Mouse (Mus musculus) right cerebral cortex, postnatal 14 days (tissue): ENCODE measurements around the gene Metap1.
"Not testable (repeated sequence)": the region's sequence is repeated elsewhere in the genome, so short reads cannot be mapped to it uniquely, and the experiment has no call there.

Experiments used
- DNase-seq: peaks from one replicate; pipeline ENCODE4 v3.0.0; 2022

Metap1 gene

DNA sequence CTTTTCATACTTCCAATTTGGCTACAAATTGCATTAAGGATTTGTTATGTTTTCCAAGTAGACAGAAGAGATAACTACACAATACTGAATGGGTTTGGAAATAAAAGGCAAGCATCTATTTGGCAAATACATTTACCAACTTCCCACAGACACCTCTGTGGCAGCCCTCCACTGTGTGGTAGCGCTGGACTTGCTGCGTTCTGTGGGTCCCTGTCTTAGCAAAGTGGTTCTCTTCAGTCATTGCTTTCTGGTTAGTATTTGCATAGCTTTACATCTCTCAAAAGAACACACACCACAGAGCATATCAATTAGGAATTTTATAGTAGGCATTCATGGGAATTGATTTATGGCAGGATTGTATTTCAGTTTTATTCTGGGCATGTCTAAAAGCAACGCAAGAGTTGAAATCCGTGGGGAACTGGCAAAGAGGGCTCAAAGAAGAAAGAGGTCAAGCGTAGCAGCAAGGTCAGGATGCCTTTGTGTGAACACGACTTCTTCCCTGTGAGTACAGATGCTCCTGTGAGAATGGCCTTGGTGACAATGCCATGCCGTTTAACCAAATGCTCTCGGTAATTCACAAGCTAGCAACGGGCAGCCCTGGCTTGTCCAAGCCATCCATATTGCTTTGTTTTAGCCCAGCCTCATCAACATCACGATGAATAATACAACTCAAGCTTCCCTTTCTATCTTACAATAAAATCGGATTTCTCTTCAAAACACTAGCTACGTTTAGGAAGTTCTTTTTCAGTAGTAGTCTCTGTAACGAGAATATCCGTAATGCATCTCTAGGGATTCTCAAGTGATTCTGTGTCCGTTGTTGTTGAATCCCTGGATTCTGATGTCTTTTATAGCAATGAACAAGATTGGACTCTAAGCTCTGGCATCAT lies 10.8 kb upstream of the Metap1 start:
- no peak for DNase-seq

DNA sequence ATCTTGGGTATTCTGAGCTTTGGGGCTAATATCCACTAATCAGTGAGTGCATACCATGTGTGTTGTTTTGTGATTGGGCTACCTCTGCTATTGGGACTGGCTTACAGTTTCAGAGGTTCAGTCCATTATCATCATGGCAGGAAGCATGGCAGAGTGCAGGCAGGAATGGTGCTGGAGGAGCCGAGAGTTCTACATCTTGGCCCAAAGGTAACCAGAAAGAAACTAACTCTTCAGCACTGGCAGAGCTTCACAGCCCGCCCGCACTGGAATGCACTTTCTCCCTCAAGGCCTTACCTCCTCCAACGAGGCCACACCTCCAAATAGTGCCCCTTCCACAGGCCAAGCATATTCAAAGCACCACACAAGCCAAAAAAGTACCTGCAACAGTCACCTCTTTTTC lies 9.4 kb upstream of the Metap1 start:
- DNase-seq, result no peak

DNA sequence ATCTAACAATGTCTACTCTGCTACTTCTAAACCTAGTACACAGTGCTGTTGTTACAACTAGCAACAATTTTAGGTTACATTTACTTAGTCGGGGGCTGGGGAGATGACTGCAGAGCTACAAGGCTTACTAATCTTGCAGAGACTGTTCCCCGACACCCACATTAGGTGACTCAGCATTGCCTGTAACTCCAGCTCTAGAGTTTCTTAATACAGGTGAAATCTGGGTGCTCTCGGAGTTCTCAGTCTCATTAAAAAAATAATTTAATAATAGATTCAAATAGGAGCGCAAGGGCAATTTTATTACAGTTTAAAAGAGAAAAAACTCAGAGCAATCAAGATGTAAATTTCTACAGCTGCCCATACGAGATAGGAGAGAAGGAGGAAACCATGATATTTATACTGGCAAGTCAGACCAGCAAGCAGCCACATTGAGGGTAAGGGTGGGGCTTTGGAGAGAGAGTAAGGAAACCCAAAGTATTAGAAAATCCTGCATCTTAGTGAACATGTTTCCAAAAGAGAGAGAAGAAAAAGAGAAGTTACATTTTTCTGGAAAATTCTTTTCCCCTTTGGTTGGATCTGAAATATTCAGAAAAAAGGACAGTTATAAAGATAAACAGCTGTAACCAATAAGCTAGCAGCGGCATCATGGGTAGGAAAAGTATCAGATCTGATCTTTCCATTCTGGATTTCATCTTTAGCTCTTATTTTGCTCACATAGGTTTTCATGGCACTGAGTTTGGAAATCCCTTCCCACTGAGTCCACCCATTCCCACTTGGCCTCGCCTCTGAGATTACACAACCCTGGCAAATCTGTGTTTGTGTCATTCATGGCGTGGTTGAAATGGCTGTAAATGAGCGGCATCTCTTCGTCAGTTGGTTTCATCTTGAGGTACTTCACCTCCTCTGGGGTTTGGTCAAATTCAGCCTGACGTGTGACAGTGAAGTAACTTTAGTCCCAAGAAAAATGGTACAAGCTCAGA lies 6.1 kb upstream of the Metap1 start:
- no peak for DNase-seq

DNA sequence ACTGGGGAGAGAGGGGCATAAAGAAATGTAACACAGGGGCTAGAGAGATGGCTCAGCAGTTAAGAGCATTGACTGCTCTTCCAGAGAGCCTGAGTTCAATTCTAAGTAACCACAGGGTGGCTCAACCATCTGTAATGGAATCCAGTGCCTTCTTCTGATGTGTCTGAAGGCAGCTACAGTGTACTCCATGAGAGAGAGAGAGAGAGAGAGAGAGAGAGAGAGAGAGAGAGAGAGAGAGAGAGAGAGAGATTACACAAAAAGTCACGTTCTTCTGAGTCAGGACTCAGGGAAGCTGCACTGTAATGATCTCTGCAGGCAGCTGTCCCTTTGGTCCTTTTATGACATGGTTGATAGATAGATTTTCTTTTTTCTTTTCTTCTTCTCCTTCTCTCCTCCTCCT lies 5.2 kb upstream of the Metap1 start:
- DNase-seq, result no peak

DNA sequence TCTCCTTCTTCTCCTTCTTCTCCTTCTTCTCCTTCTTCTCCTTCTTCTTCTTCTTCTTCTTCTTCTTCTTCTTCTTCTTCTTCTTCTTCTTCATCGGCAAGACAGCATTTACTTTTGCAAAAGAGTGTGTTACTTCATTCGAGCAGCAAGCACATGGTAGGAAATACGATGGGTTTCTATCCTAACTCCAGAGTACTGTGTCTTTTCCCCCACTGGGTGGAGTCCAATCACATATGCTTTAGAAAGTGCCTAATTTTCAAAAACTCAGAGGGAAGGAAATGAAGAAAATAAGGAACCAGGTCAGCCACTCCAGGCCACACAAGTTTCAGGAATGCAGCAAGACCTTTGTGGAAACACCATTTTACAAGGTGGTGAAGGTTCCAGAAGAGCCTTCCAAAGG lies 4.4 kb upstream of the Metap1 start:
- no peak for DNase-seq

DNA sequence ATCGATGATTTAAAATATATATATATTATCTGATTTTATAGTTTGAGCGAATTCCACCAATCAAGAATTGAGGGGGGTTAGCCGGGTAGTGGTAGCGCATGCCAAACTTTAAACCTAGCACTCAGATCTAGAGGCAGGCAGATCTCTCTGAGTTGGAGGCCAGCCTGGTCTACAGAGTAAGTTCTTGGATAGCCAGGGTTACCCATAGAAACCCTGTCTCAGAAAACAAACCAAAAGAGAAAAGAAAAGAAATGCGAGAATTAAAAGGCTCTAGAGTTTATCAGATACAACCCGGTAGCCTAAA lies 671 bp upstream of the Metap1 start:
- no peak for DNase-seq

DNA sequence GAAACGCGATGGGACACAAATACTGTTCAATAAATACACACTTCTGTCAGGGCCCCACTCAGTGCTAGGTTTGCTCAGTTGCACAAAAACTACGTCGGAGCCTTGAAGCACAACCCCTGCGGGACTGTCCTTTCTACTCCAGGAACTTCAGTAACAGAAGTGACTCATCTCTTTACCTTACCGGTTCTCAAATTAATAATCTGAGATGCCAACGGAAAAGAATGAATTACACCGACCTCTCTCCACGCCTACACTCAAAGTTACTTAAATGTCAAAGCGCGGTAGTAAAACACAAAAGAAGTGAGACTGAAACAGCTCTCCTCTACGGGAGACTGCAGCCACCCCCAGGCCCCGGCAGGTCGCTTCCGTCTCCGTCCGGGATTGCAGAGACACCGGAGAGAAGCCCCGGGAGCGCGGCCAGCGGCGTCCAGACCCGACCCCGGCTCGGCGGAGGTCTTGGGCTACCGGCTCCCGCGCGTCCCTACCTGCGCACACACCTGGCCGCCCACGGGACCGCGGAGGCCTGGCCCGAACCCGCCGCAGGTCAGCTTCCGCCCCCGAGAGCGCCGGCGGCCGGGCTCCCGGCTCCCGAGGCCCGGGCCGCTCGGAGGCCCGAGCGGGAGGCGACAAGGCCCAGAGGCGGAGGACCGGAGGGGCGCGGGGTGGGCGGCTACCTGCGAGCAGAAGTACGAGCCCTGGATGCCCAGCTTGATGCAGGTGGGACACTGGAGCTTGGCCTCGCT lies 560 bp downstream of the Metap1 start:
- DNase-seq, result peak; percentile 38

DNA sequence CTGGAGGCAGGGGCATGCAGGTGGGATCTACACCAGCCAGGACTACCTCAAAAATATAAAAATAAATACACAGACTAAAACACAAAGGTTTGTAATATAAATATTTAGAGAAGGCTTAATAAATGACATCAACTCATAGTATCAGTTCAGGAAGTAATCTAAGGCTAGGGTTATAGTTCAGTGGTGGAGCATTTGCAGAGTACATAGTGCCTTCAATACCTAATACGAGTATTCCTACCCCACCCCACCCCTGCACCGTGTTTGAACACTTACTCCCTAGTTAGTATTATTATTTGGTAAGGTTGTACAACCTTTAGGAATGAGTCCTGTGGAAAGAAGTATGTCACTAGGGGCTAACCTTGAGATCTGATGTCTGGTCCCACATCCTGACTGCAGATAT lies 6.1 kb downstream of the Metap1 start:
- no peak for DNase-seq

DNA sequence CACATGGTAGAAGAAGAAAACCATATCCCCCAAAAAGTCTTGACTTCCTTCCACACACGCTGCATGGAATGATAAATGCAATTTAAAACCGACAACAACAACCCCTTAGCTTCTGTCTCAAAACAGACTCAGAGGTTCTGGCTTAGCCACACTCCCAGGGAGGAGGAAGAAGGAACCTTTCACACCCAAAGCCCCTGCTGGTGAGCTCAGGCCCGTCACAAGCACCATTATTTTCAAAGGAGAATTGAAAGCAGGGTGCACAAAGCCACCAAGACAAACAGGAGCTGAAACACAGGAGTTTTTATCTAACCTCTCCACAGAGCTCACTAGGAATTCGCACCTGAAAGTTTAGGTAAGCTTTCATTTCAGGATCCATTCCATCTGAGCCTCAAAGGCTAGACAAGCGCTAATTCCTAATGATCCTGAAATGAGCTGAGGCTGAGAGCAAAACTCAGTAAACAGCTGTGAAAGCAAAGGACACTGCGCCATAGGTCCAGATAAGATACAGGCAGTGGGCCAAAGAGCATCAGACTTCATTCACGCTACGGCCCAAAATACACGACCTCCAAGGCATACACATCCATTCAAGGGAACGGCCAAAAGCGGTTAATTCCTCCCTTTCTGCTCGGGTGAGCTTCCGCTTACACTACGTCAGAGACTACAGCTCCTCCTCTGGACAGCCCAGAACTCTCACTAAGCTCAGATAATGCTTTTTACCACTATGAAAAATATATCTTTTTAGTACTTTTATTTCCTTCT lies 7.6 kb downstream of the Metap1 start:
- no peak for DNase-seq

DNA sequence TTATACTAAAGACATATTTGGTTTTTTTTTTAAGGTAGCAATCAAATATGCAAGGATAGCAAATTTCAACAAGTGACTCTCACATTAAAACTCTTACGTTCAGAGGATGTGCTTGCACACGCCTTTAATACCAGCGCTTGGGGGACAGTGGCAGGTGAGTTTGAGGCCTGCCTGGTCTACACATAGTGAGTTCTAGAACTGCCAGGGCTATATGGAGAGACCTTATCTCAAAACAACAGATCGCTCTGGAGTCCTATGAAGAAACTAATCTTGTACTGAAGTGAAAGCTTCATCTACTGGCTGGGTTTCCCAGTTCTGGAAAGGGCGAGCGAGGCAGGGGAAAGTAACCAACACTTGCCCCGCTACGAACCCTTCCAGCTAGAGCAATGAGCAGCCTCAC lies 9.8 kb downstream of the Metap1 start:
- DNase-seq, result no peak

DNA sequence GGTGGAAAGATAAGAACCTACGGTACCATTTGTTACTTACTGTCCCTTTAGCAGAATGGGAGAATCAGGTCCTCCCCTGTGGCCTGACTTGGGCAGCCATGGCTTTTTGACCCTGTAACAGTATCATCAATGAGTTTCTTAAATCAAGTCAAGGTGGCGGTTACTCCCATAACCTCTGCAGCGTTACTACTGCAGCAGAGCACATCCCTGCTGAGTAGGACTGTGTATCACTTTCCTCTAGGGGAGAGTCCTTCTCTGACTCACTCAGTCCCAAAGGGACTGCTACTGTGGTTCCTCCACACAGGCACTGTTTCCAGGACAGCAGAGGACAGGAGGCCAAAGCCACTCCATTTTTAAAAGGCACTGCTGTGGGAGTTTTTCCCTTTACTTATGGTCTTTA lies 18.2 kb downstream of the Metap1 start:
- no peak for DNase-seq

DNA sequence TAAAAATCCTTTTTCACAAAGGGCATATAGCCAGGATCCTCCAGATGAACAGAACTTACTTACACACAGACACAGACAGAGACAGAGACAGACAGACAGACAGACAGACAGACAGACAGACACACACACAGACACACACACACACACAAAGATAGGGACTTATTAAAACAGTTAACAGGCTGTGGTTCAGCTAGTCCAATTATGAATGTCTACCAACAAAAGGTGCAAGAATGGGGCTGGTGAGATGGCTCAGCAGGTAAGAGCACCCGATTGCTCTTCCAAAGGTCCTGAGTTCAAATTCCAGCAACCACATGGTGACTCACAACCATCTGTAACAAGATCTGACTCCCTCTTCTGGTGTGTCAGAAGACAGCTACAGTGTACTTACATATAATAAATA lies 22.7 kb downstream of the Metap1 start:
- not testable (repeated sequence) for DNase-seq

DNA sequence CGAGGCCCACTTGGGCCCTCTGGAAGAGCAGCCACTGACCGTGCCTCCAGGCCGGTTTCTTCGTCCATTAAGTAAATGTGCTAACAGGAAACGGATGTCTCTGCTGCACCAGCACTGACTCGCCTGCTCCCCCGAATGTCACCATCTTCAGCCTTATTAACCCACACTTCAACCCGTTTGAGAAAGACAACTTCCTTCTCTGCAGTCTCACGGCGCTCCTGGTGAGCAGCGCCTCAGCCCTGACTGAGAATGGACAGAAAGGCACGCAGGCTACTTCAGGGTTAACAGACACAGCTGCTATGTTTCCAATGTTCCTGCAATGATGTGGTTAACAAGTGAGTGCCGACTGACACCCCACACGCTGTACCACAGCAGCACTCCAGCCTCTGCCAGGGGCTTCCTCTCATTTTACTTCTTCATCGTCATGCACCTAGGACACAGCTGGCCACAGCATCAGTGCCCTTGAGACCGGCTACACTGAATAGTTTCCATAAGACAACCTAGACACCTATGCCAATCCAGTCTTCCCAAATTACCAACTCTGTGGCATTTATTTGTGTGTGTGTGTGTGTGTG lies 24.7 kb downstream of the Metap1 start:
- no peak for DNase-seq

DNA sequence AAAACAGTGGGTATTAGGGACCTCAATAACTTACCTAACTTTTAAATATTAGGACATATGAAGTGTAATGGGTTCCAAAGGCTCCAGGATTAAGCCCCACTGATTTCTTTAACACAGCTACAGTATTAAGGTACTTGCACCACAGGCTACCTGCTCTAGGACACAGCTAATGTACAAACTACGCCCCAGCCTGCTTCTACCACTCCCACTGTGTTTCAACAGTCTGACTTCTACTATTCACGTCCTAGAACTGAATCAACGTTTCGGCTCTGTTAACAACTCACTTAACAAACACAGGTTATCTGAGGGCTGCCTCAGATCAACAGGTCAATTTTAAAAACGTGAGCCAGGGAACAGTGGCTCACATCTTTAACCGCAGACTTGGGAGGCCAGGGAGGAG lies 25.5 kb downstream of the Metap1 start:
- DNase-seq, result no peak

DNA sequence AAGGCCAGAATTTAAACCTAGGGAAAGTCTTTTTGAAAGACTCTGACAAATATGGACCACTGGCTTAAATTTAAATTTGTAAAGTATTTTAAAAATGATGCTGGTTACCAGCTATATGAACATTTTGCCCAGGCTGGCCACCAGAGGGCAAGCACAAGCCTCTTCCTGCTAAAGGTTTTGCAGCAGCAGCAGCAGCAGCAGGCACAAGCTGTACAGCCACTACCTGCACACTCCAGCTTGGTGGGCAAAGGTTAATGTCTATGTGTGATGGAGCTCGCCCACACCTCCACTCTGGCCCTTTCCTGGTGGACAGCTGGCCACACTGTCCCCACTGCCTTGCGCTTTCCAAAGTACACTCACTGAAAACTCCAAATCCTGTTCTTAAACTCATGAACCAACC lies 26.2 kb downstream of the Metap1 start:
- peak; percentile 34 for DNase-seq

DNA sequence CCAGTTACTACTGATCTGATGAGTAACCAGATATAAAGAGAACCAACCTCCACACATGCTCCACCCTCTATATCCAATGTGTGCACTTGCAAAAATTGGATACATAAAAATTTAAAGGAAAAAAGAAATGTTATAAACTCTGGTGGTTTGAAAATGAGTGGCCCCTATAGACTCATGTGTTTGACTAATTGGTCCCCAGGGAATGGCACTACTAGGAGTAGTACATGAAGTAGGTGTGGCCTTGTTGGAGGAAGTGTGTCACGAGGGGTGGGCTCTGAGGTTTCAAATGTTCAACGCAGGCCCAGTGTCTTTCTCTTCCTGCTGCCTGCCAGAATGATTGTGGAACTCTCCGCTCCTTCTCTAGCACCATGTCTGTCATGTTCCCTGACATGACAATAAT lies 27.5 kb downstream of the Metap1 start:
- DNase-seq, result no peak

DNA sequence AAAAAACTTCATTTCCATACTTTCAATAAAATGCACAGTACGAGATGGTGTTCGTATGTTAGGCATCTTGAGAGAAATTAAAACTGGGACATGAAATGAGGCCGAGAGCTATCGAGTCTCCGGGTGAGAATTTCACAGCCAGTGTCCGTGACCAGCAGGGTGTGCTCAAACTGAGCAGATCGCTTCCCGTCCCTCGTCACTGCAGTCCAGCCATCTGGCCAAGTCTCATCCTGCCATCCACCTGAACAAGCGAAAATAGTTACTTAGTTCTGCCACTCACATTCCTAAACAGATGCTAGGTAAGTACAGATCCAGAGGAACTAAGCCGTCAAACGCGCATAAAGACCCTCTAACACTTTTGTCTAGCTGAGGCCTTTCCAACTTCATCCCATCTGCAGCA lies 29.1 kb downstream of the Metap1 start:
- DNase-seq, result peak; percentile 33

DNA sequence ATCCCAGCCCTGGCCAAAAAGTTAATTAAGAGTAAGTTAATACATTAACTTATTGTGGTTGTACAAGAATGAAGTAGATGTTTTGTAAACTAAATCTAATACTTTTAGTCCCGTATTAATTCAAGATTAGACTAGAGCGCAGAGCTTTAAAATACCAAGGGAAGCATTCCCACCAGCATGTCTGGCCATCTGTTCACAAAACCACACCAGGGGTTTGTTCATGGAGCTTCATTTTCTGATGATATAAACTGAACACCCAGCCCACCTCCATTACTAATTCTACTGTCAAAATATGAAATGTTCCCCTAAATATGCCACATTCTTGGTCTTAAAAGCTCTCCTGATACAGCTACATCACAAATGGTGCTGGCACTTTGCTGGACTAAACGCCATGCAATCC lies 30.9 kb downstream of the Metap1 start:
- DNase-seq, result no peak

DNA sequence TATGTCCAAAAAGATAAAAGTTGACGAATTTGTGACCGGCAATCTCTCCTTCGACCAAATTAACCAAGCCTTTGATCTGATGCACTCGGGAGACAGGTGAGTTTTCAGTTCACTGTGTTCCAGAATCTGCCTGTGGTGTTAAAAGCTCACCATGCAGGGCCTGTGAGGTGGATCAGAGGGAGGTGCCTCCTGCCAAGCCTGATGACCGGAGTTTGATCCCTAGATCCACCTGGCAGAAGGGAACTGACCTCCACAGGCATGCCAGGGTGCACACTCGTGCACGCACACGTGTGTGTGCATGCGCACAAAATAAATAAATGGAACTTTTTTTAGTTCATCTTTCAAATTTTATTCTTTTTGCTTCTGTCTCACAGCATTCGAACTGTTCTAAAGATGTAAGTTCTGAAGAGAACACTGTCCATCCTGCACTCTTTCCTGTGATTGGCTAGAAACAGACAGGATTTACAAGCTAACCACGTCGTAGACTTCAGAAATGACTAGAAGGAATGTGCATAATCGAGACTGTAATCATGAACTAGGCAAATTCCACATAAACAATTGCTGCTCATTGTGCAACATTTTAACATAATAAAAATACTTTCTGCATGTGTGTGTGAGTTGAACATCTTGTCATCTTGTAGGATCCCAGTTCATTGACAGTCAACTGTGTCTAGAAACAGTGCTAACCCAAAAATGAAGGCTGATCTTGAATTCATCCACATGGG lies 34.4 kb downstream of the Metap1 start:
- no peak for DNase-seq

DNA sequence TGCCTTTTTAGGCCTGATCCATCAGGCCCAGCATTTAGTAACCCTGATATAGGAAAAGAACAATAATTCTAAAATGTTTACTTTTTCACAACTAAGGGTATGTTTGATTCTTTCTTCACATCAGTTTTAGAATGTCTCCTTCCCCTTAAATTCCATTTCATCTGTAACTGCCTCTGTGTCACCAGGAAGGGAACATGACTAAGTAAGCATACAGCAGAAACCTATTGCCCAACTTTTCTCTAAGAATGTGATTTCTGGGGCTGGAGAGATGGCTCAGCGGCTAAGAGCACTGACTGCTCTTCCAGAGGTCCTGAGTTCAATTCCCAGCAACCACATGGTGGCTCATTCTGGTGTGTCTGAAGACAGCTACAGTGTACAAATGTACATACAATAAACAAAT lies 35.1 kb downstream of the Metap1 start:
- no peak for DNase-seq

DNA sequence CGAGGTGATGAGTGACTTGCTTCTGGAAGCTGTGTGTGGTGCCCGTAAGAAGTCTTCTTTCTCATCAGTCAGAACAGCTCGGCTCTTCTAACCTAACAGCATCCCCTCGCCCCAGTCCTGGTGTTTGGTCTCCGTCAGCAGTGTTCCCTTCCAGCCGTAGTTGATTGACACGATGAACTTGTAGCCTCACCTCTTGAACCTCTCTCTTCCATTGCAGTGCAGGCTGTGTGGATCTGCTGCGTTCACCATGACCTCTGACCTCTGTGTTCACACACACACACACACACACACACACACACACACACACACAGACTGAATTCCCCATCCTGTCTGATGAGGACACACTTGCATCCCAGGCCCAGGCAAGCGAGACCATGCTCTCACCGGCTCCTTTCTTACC lies 37.1 kb downstream of the Metap1 start:
- no peak for DNase-seq
